Mouse (Mus musculus) Patski (cell line): Measurements from ENCODE around the gene Cuedc1. TPM values are rescaled to one million over a fixed set of nuclear protein-coding genes. Genes with fewer than 3 reads are reported as not detected.

Experiments used
- ATAC-seq: fragments of 100-300 bp; one replicate; pipeline ENCODE4 v1.8.0; 2021
- CTCF ChIA-PET: fragments of 350-600 bp; sonication (Branson Sonifier 250); formaldehyde crosslinking; loops from one replicate; lab custom pipeline; 2022; ENCODE audit warnings: inconsistent platforms; lab: Charles Lee
- POLR2A ChIA-PET: fragments of 350-600 bp; sonication (Branson Sonifier 250); formaldehyde crosslinking; loops from one replicate; lab custom pipeline; 2022; ENCODE audit warnings: antibody characterized with exemption, inconsistent platforms; lab: Charles Lee
- DNase-seq: peaks from one replicate; pipeline ENCODE4 v3.0.0-alpha.2; 2011; ENCODE audit warnings: low read depth, low spot score
- H3K27me3 ChIP-seq: fragments of 371-371 bp; one replicate; pipeline ENCODE4 v1.5.1; 2021
- CTCF ChIP-seq: fragments of 100-300 bp; IDR thresholded peaks from one replicate; pipeline ENCODE4 v1.5.1; 2021
- in situ Hi-C: fragments of 300-500 bp; cut with MboI; formaldehyde crosslinking; loops from 3 replicates; pipeline ENCODE4 v1.11.1; 2018; ENCODE audit warnings: low pct_unique_long_range_greater_than_20kb, mixed read lengths
- polyA plus RNA-seq: library from polyadenylated mRNA; unstranded; gene quantifications from one replicate; pipeline ENCODE4 v1.2.3, GENCODE M21; 2021

Gene Cuedc1
- polyA plus RNA-seq, 1 experiment from 2014 or later: 42.0 TPM

- DNase-seq: no peak
These were observed 30.6 kb downstream of the Cuedc1 start for GRCm38 (mm10) chr11:88128461-88128860.

GRCm38 (mm10) chr11:88129281-88129680 lies 31.4 kb downstream of the Cuedc1 start:
- in situ Hi-C loops: no loop called here
- no peak for ATAC-seq
- CTCF ChIA-PET: interaction anchor here (0.9 to 1.3 kb wide), 2 partner anchors 11 to 17 kb away, joined by 3 read pairs; no protein-coding TSS in a partner anchor
- no peaks in the 10 kb centered on the region for H3K27me3 ChIP-seq
- POLR2A ChIA-PET: no interaction called here
- no peak for TF ChIP-seq CTCF
- no peak for DNase-seq

More at GRCm38 (mm10) chr11:88128461-88128860, 30.6 kb downstream of the Cuedc1 start:
- no peak for TF ChIP-seq CTCF
- ChIA-PET CTCF (interaction anchor here (0.8 to 1.3 kb wide), 4 partner anchors 10 to 161 kb away, joined by 3 to 4 read pairs (median 3); no protein-coding TSS in a partner anchor), POLR2A (no interaction called here)
- ATAC-seq: no peak
- no peaks in the 10 kb centered on the region for H3K27me3 ChIP-seq
- in situ Hi-C loops: no loop called here

- ChIA-PET POLR2A (no interaction called here), CTCF (no interaction called here)
- no peaks in the 10 kb centered on the region for H3K27me3 ChIP-seq
- DNase-seq: no peak
- in situ Hi-C loops: no loop called here
- ATAC-seq: no peak
- no peak for TF ChIP-seq CTCF
These were observed 32.1 kb downstream of the Cuedc1 start for GRCm38 (mm10) chr11:88129935-88130334.

GRCm38 (mm10) chr11:88131847-88132246 lies 34.0 kb downstream of the Cuedc1 start:
- DNase-seq (no peak), ATAC-seq (no peak)
- POLR2A ChIA-PET: interaction anchor here (1.4 kb wide), 1 partner anchor 38 kb away, joined by 7 read pairs; no protein-coding TSS in a partner anchor
- in situ Hi-C loops: no loop called here
- no peak for TF ChIP-seq CTCF
- CTCF ChIA-PET: no interaction called here
- no peaks in the 10 kb centered on the region for H3K27me3 ChIP-seq

- ChIA-PET CTCF (no interaction called here), POLR2A (no interaction called here)
- TF ChIP-seq CTCF: no peak
- ATAC-seq (no peak), DNase-seq (no peak)
- in situ Hi-C loops: no loop called here
- no peaks in the 10 kb centered on the region for H3K27me3 ChIP-seq
These were observed 37.4 kb downstream of the Cuedc1 start for GRCm38 (mm10) chr11:88135218-88135617.

DNA sequence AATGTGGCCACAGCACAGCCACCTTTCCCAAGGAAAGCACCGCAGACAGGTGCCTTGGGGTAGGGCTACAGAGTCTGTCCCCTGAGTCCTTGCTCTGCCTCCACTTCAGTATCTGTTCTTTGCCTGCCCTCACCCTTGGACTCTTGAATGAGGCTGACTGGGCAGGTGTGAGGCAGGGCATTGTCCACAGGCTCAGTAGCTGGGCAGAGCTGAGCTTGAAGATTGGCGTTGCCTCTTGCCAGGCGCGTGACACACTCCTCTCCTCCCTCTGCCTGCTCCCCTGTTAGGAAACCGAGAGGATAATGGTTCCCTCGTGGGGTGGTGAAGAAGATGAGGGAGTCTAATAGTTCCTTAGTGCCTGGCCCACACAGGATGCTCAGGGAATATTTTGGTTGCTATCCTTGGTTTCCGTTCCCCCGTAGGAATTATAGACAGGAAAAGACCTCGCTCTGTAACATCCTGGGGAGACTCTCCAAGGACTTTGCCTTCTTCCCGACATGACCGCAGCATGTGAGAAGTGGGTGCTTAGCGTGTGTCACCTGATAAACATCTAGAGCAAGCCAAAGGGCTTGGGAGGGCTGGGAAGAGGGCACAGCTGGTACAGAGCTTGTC lies 40.1 kb downstream of the Cuedc1 start:
- TF ChIP-seq CTCF: no peak
- ATAC-seq (no peak), DNase-seq (no peak)
- ChIA-PET CTCF (interaction anchor here (1.0 kb wide), 1 partner anchor 13 kb away, joined by 4 read pairs; no protein-coding TSS in a partner anchor), POLR2A (no interaction called here)
- no peaks in the 10 kb centered on the region for H3K27me3 ChIP-seq
- in situ Hi-C loops: no loop called here

DNA sequence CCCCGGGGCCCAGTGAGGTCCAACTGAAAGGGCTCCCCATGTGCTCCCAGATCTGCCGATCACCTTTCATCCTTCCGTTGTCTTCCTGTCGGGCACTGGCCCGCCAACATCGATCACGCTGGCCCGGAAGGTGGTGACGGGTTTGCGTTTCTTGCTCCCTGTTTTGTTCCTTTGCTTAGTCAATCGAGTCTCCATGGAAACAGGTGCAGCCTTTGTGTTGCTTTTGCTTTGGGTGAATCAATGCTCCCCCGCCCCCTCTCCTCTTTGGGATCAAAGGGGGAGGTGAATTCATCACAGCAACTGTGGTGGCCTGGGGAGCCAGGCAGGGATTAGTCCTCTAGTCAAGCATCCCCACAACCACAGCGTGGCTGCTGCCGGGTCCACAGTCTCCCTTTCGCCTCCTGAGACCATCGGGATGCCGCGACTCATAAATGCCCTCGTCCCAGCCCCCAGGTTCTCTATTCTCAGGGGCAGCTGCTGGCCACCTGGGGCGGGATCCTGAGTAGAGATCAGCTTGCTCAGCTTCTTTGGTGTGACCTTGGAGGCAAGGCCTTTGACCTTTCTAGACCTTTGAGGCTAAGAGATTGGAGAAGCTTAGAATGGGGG lies 41.5 kb downstream of the Cuedc1 start:
- in situ Hi-C loops: no loop called here
- ChIA-PET POLR2A (no interaction called here), CTCF (interaction anchor here (1.5 kb wide), 1 partner anchor 14 kb away, joined by 5 read pairs; no protein-coding TSS in a partner anchor)
- DNase-seq (peak; percentile 31), ATAC-seq (no peak)
- TF ChIP-seq CTCF: no peak
- H3K27me3 ChIP-seq: no peaks in the 10 kb centered on the region

DNA sequence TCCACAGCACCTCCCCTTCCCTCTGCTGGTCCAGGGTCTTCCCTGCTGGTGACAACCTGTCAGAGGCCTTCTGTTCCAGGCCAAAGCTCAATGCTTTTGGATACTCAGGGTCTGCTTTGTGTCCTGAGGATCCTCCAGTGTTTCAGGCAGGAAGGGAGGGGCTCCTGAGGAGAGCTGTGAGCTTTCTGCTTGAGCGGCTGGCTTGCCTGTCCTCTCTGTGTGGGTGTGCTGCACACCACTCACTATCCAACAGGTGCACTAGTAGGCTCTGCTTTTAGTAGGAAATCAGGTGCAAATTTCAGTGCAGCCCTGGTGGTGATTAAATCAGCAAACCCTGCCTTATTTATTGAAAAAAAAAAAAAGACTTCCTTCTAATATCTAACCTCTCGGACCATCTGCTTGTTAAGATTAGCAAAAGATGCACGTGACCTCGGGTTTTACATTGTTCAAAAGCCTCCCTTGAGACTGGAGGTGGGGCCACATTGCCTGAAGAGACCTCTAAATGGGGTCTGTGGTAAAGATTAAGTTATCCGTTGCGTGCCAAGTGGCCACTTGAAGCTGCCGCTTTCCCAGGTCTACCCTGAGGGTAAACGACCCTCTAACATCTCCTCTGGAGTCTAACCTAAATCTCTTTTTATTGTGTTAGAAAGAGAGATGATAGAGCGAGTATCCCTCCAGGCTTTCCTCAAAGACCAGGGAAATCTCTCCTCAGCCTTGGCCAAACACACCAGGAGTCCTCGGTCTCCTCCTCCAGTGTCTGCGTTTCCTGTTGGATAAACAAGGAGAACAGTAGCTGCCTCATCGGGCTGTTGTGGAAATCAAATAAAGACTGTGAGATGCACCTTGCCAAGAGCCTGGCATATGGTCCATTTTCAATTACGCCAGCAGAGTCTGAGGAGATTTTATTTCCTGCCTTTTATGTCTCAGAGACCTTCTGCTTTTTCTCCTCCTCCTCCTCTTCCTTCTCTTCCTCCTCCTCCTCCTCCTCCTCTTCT lies 42.5 kb downstream of the Cuedc1 start:
- DNase-seq: no peak
- POLR2A ChIA-PET: no interaction called here
- CTCF ChIA-PET: interaction anchor here (1.1 to 1.5 kb wide), 3 partner anchors 7 to 15 kb away, joined by 3 to 5 read pairs (median 4); no protein-coding TSS in a partner anchor
- H3K27me3 ChIP-seq: no peaks in the 10 kb centered on the region
- in situ Hi-C loops: no loop called here
- no peak for TF ChIP-seq CTCF
- ATAC-seq: no peak

DNA sequence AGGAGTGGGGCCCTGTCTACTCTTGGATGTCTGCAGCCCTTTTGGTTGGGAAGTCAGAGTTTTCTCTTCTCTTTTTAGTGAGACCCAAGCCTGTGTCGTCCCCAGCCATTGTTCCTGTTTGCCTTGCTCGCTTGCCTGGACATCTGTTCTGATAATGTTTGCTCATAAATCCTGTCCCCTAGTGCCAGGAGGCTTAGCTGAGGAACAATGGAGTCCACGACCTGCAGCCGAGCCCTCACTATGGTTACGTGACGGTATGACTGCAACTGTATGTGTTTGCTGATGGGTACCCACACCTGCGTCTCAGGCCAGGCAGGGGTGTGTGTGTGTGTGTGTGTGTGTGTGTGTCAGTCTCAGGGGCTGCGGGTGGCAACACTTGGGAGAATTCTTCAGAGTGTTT lies 44.5 kb downstream of the Cuedc1 start:
- no peaks in the 10 kb centered on the region for H3K27me3 ChIP-seq

DNA sequence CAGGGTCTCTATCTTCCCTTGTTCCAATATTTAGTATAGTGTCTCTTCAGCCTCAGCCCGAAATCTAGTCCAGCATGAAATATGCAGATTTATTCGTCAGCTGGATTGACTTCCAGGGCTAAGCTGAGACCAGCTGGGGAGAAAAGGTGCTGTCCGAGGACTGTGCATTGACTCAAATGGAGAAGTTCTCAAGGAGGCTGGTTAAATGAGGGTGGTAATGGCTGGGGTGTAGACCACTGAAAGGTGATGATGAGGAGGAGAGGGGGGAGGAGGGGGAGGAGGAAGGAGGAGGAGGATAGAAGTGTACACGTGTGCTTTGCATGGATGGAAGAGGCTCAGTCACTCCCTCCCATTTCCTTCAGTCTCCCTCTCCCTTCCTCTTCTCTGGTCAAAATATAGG lies 46.2 kb downstream of the Cuedc1 start:
- DNase-seq (no peak), ATAC-seq (no peak)
- in situ Hi-C loops: no loop called here
- H3K27me3 ChIP-seq: no peaks in the 10 kb centered on the region
- no peak for TF ChIP-seq CTCF
- ChIA-PET POLR2A (no interaction called here), CTCF (no interaction called here)

More for the DNA sequence above, 44.5 kb downstream of the Cuedc1 start:
- TF ChIP-seq CTCF: no peak
- DNase-seq: no peak
- in situ Hi-C loops: no loop called here
- ATAC-seq: no peak
- POLR2A ChIA-PET: no interaction called here
- CTCF ChIA-PET: interaction anchor here (1.0 to 1.4 kb wide), 2 partner anchors 9 to 19 kb away, joined by 3 read pairs; no protein-coding TSS in a partner anchor
